Mouse (Mus musculus): Measurements from ENCODE around the gene Kcnb1.
"Not testable (repeated sequence)": the region's sequence is repeated elsewhere in the genome, so short reads cannot be mapped to it uniquely, and the experiment has no call there.

- not testable (repeated sequence) for TF ChIP-seq CTCF, EP300 (IDR thresholded peaks at IDR 0.05; ENCODE audit: low read depth)
Observed at GRCm38 (mm10) chr2:167204686-167205085, 14.7 kb upstream of the Kcnb1 start.
